In genomic region chr2:91959544-91960410, GRCm38 (mm10) we compare ENCODE assay signal across 10 mouse cellular contexts. TPM values are rescaled to one million over a fixed set of nuclear protein-coding genes. Genes with fewer than 3 reads are reported as not detected.
DNase-seq lines count a peak whose midpoint lies in the region; ATAC-seq and TF ChIP-seq lines count a peak whose summit lies in the region.
"Had no signal": no experiment of that assay in that cellular context is flagged by ENCODE, and none has a peak within 500 bp of the region (broad histone marks: within the 10 kb centered on the region; RNA-seq: fewer than 3 reads in every experiment).

No protein-coding gene starts in this region.

- no peak overlapping the region for H3K4me3 ChIP-seq in heart, embryonic 14.5 days (ENCODE audit: control insufficient read depth in 1 of 2, insufficient read depth in 1 of 2, low read depth in 1 of 2, low read length in 2 of 2)
- peak overlapping the region; percentile 51 for H3K4me3 ChIP-seq in megakaryocyte, embryonic 14.5 days (replicated peaks)
- H3K4me3 ChIP-seq in myocyte: no peak overlapping the region
- H3K4me3 ChIP-seq: neural tube, embryonic 13.5 days had no signal

- DNase-seq in heart, adult 8-10 months (ENCODE audit: low spot score): no peak
- DNase-seq in cerebellum, postnatal 10 days: peak; percentile 89 to 92
- no peak for DNase-seq in frontal cortex, postnatal 25 days (ENCODE audit: low spot score in 2 of 2)

- 80% methylated on average over 11 of the region's 11 CpGs for WGBS in heart, embryonic 14.5 days

- H3K4me2 ChIP-seq in heart, embryonic 14.5 days (ENCODE audit: low read length): no peak overlapping the region
- H3K4me2 ChIP-seq in myocyte (ENCODE audit: low read depth): peak overlapping the region; percentile 12
- H3K4me2 ChIP-seq: neural tube, embryonic 13.5 days had no signal

- H3K9ac ChIP-seq in heart, embryonic 14.5 days (ENCODE audit: low read length): peak overlapping the region; percentile 41; the same call in 1 of the 2 replicates

- H3K79me2 ChIP-seq in myocyte (ENCODE audit: control insufficient read depth, insufficient read depth): peaks cover 53% of the 10 kb centered on the region

- TF ChIP-seq POLR2A in myocyte (IDR thresholded peaks at IDR 0.05; ENCODE audit: insufficient read length, low read depth): no peak

- H3K27me3 ChIP-seq in heart, embryonic 14.5 days (ENCODE audit: control insufficient read depth, insufficient read depth, low read length): no peaks in the 10 kb centered on the region
- no peaks in the 10 kb centered on the region for H3K27me3 ChIP-seq in megakaryocyte, embryonic 14.5 days (replicated peaks)
- H3K27me3 ChIP-seq in myocyte (ENCODE audit: control insufficient read depth, insufficient read depth, insufficient read length): no peaks in the 10 kb centered on the region
- H3K27me3 ChIP-seq: neural tube, embryonic 13.5 days had no signal

- peaks cover 41 to 68% of the 10 kb centered on the region in 2 experiments for H3K4me1 ChIP-seq in heart, embryonic 14.5 days (ENCODE audit: control insufficient read depth in 2 of 2, insufficient read depth in 2 of 2, low read length in 2 of 2)
- peaks cover 95% of the 10 kb centered on the region for H3K4me1 ChIP-seq in megakaryocyte, embryonic 14.5 days

- no peaks in the 10 kb centered on the region for H3K9me3 ChIP-seq in heart, embryonic 14.5 days (ENCODE audit: control insufficient read depth, low read length)
- H3K9me3 ChIP-seq in megakaryocyte, embryonic 14.5 days: no peaks in the 10 kb centered on the region
- H3K9me3 ChIP-seq: neural tube, embryonic 13.5 days had no signal

- no peak for ATAC-seq in heart, embryonic 14.5 days (ENCODE audit: insufficient number of reproducible peaks, insufficient read depth, low FRiP score, low read depth)
- ATAC-seq in megakaryocyte, adult 5-6 weeks (ENCODE audit: poor library complexity, severe bottlenecking): no peak
- ATAC-seq: activated CD4-positive, CD25-positive, alpha-beta regulatory T cell, adult 4 months had no signal

- H3ac ChIP-seq in myocyte (ENCODE audit: control insufficient read depth, insufficient read length): no peak overlapping the region

- H3K27ac ChIP-seq in heart, embryonic 14.5 days (replicated peaks in 1 of 2; ENCODE audit: control insufficient read depth in 1 of 2, insufficient read depth in 1 of 2, low read depth in 2 of 2, low read length in 2 of 2): no peak overlapping the region; a peak in 1 of 4 replicates
- H3K27ac ChIP-seq: neural tube, embryonic 13.5 days had no signal

- no peaks in the 10 kb centered on the region for H3K36me3 ChIP-seq in heart, embryonic 14.5 days (ENCODE audit: control insufficient read depth, insufficient read depth, low read length)
- H3K36me3 ChIP-seq in megakaryocyte, embryonic 14.5 days (replicated peaks; ENCODE audit: low read length): peaks cover 63% of the 10 kb centered on the region
- H3K36me3 ChIP-seq in myocyte (ENCODE audit: control insufficient read depth, insufficient read depth): no peaks in the 10 kb centered on the region
- H3K36me3 ChIP-seq: neural tube, embryonic 13.5 days had no signal

TF ChIP-seq in myocyte, 11 proteins besides CTCF, POLR2A, EP300 and RAD21:
- no peak for TF ChIP-seq CEBPB (IDR thresholded peaks at IDR 0.05; ENCODE audit: insufficient read depth, poor library complexity, severe bottlenecking)
- peak in 1 of 3 experiments; percentile 14 for TF ChIP-seq MYOD1 (IDR thresholded peaks at IDR 0.05; ENCODE audit: control insufficient read depth in 1 of 3, insufficient read length in 2 of 3, low read depth in 2 of 3)
- no peak for TF ChIP-seq E2F4 (IDR thresholded peaks at IDR 0.05; ENCODE audit: insufficient read depth)
- TF ChIP-seq POLR2AphosphoS2 (IDR thresholded peaks at IDR 0.05; ENCODE audit: insufficient read length, low read depth): no peak
- no peak for TF ChIP-seq SRF (IDR thresholded peaks at IDR 0.05; ENCODE audit: control insufficient read depth, insufficient read length, low read depth)
TF ChIP-seq in myocyte: peak in this region for 1.

RNA-seq across cellular contexts. Expression of gene Gm9821, which starts 14.3 kb away (rescaled TPM):
- 2.8 and 3.5 TPM in 2 replicates for polyA plus RNA-seq in heart, embryonic 14.5 days (2014; fragmentation: Nextera tagmentation; extraction: Ambion mirVana)
- total RNA-seq in heart, adult 8-10 months (2022): not detected
- not detected in 2 replicates for polyA plus RNA-seq in megakaryocyte, embryonic 14.5 days (2012; ENCODE audit: insufficient read depth, low replicate concordance)
- total RNA-seq in megakaryocyte, adult 5-6 weeks (2015): not detected in 2 replicates
- total RNA-seq in megakaryocyte, adult 5-6 weeks (2017): 0.69 TPM in 1 of 2 replicates, not detected in the other
- 4.7 TPM for polyA plus RNA-seq in myocyte (2012; fragmentation: generic; extraction: Trizol)

RNA-seq across cellular contexts. Expression of gene Dgkz, which starts 15.9 kb away (rescaled TPM):
- polyA plus RNA-seq in heart, embryonic 14.5 days (2014; fragmentation: Nextera tagmentation; extraction: Ambion mirVana): 47.8 and 48.2 TPM in 2 replicates
- total RNA-seq in heart, adult 8-10 months (2022): 10 to 100 TPM; 31.4 to 49.0 (median 42.7) TPM
- 303 and 682 TPM in 2 replicates for polyA plus RNA-seq in megakaryocyte, embryonic 14.5 days (2012; ENCODE audit: insufficient read depth, low replicate concordance)
- 94.1 and 114 TPM in 2 replicates for total RNA-seq in megakaryocyte, adult 5-6 weeks (2015)
- total RNA-seq in megakaryocyte, adult 5-6 weeks (2017): 66.4 and 80.4 TPM in 2 replicates
- 68.4 TPM for polyA plus RNA-seq in myocyte (2012; fragmentation: generic; extraction: Trizol)

RNA-seq across cellular contexts. Expression of gene Mdk, which starts 27.7 kb away (rescaled TPM):
- 352 and 435 TPM in 2 replicates for polyA plus RNA-seq in heart, embryonic 14.5 days (2014; fragmentation: Nextera tagmentation; extraction: Ambion mirVana)
- 1 to 10 TPM; 1.5 to 4.3 (median 3.4) TPM for total RNA-seq in heart, adult 8-10 months (2022)
- polyA plus RNA-seq in megakaryocyte, embryonic 14.5 days (2012; ENCODE audit: insufficient read depth, low replicate concordance): 45.5 and 59.2 TPM in 2 replicates
- 1.3 and 2.2 TPM in 2 replicates for total RNA-seq in megakaryocyte, adult 5-6 weeks (2015)
- total RNA-seq in megakaryocyte, adult 5-6 weeks (2017): not detected in 2 replicates
- 0.29 TPM for polyA plus RNA-seq in myocyte (2012; fragmentation: generic; extraction: Trizol)
- total RNA-seq: hematopoietic stem cell, adult 5-6 weeks had no signal

RNA-seq across cellular contexts. Expression of gene Chrm4, which starts 32.7 kb away (rescaled TPM):
- not detected in 2 replicates for polyA plus RNA-seq in heart, embryonic 14.5 days (2014; fragmentation: Nextera tagmentation; extraction: Ambion mirVana)
- not detected for total RNA-seq in heart, adult 8-10 months (2022)
- 0.92 and 2.8 TPM in 2 replicates for polyA plus RNA-seq in megakaryocyte, embryonic 14.5 days (2012; ENCODE audit: insufficient read depth, low replicate concordance)
- not detected in 2 replicates for total RNA-seq in megakaryocyte, adult 5-6 weeks (2015)
- not detected in 2 replicates for total RNA-seq in megakaryocyte, adult 5-6 weeks (2017)
- 0.64 TPM for polyA plus RNA-seq in myocyte (2012; fragmentation: generic; extraction: Trizol)
- total RNA-seq: hematopoietic stem cell, adult 5-6 weeks had no signal

Comparison
In these comparisons a context has a peak if more than half of its experiments do, and no peak if none do; other contexts are left out.
1. DNase-seq: peak in cerebellum, postnatal 10 days (2 of 2); none in heart, adult 8-10 months (single experiment) and frontal cortex, postnatal 25 days (0 of 2).
2. RNA of gene Mdk, which starts 27.7 kb away (polyA plus RNA-seq): 352 to 435 TPM in heart, embryonic 14.5 days and 45.5 to 59.2 TPM in megakaryocyte, embryonic 14.5 days; 0.29 TPM in myocyte (single experiment); every median in the first group is over 10 times any median in the second.